Mouse (Mus musculus) kidney, embryonic 16.5 days (tissue): ENCODE results near the gene Alpl. TPM values are rescaled to one million over a fixed set of nuclear protein-coding genes. Genes with fewer than 3 reads are reported as not detected.

Experiments
- ATAC-seq: fragments of 200-750 bp; cut with Nextera tagmentation; 2 replicates; pipeline ENCODE4 v1.8.0; 2017; ENCODE audit warnings: moderate TSS enrichment; ENCODE audit not compliant: low FRiP score, low TSS enrichment
- H3K27ac ChIP-seq: fragments of 300-500 bp; sonication (generic); 2 replicates; pipeline ENCODE4 v1.5.1; 2014; ENCODE audit warnings: low read length
- H3K27me3 ChIP-seq: fragments of 300-500 bp; sonication (generic); 2 replicates; pipeline ENCODE4 v1.6.1; 2014; ENCODE audit warnings: low read length, control low read depth, mixed read lengths; ENCODE audit not compliant: insufficient read depth
- H3K36me3 ChIP-seq: fragments of 300-500 bp; sonication (generic); 2 replicates; pipeline ENCODE4 v1.6.1; 2014; ENCODE audit warnings: low read length, control low read depth, mixed read lengths; ENCODE audit not compliant: insufficient read depth
- H3K4me1 ChIP-seq: fragments of 300-500 bp; sonication (generic); 2 replicates; pipeline ENCODE4 v1.6.1; 2014; ENCODE audit warnings: low read length, control low read depth, mixed read lengths; ENCODE audit not compliant: insufficient read depth
- H3K4me2 ChIP-seq: fragments of 300-500 bp; sonication (generic); replicated peaks from 2 replicates; pipeline ENCODE4 v1.6.1; 2014; ENCODE audit warnings: low read depth, low read length
- H3K4me3 ChIP-seq: fragments of 300-500 bp; sonication (generic); 2 replicates; pipeline ENCODE4 v1.5.1; 2014; ENCODE audit warnings: mild to moderate bottlenecking, low read length
- H3K9ac ChIP-seq: fragments of 300-500 bp; sonication (generic); replicated peaks from 2 replicates; pipeline ENCODE4 v1.6.1; 2014; ENCODE audit warnings: low read length
- H3K9me3 ChIP-seq: fragments of 300-500 bp; sonication (generic); 2 replicates; pipeline ENCODE4 v1.6.1; 2016; ENCODE audit warnings: low read length, control low read depth
- WGBS: fragments of 180-500 bp; shearing (Covaris S2); extraction: QIAGEN DNeasy Blood & Tissue Kit; methylation state at CpG from one replicate; pipeline ENCODE4 v1.1.7; 2014; 5-methylcytosine and 5-hydroxymethylcytosine counted together
- polyA plus RNA-seq: library from polyadenylated mRNA; unstranded; fragments of >200 nt; fragmentation: Nextera tagmentation; extraction: Ambion mirVana; gene quantifications from 2 replicates; pipeline ENCODE4 v1.2.1, GENCODE M21; 2015

The Alpl gene
- polyA plus RNA-seq, 1 experiment from 2014 or later = 19.2 TPM

GRCm38 (mm10) chr4:137699264-137700211, 96.6 kb downstream of the Alpl start:
- Histone ChIP-seq H3K9ac (no peak overlapping the region), H3K27me3 (no peaks in the 10 kb centered on the region), H3K4me1 (peaks cover 24% of the 10 kb centered on the region), H3K9me3 (no peaks in the 10 kb centered on the region), H3K36me3 (no peaks in the 10 kb centered on the region), H3K4me2 (no peak overlapping the region), H3K4me3 (no peak overlapping the region), H3K27ac (peak overlapping the region; percentile 59; the same call in 1 of the 2 replicates)
- 53% methylated on average over 21 of the region's 21 CpGs for WGBS
- no peak for ATAC-seq

DNA sequence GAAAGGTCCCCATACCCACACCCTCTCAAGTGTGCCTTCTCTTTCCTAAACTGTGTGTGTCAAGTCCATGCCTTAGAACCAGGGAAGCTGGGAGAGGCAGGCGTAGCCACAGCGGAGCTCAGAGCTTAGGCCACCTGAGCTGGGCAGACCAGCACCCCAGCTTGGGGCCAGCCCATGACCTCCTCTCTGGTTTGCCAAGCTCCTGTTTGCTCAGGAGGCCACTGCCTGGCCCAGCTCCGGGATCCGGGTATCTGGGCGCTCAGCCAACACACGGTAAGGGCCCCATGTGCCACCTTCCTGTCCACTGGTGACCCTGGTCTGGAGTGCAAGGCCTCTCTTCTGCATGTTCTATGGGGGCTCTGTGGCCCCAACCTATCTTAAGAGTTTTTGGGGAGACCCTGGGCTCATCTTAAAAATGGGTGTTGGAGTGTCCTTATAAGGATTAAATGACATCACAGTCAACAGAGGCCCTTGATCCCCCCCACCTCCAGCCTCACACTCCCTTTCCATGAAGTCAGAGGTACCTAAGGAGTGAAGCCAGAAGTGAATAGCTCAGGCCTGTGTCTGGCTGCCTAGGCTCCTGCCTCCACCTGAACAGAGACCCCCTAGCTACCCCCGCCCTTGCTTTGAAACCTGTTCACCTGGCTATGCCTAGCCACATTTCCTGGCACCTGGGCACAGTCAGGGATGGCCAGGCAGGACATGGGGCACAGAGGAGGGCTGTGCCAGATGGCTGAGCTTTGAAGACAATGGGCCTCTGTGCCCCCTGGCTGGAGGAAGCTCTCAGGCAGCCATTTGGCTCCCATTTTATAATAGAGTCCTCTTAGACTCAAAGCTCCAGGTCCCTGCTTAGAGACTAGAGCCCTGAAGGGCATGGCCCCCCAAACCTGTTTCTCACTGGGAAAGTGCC, 97.9 kb downstream of the Alpl start:
- H3K9ac ChIP-seq = no peak overlapping the region
- H3K36me3 ChIP-seq = no peaks in the 10 kb centered on the region
- peaks cover 24% of the 10 kb centered on the region for H3K4me1 ChIP-seq
- H3K4me2 ChIP-seq = no peak overlapping the region
- H3K27ac ChIP-seq = peak overlapping the region; percentile 75
- ATAC-seq = peak; percentile 58
- no peak overlapping the region for H3K4me3 ChIP-seq
- no peaks in the 10 kb centered on the region for H3K27me3 ChIP-seq
- 67% methylated on average over 7 of the region's 7 CpGs for WGBS
- H3K9me3 ChIP-seq = no peaks in the 10 kb centered on the region

DNA sequence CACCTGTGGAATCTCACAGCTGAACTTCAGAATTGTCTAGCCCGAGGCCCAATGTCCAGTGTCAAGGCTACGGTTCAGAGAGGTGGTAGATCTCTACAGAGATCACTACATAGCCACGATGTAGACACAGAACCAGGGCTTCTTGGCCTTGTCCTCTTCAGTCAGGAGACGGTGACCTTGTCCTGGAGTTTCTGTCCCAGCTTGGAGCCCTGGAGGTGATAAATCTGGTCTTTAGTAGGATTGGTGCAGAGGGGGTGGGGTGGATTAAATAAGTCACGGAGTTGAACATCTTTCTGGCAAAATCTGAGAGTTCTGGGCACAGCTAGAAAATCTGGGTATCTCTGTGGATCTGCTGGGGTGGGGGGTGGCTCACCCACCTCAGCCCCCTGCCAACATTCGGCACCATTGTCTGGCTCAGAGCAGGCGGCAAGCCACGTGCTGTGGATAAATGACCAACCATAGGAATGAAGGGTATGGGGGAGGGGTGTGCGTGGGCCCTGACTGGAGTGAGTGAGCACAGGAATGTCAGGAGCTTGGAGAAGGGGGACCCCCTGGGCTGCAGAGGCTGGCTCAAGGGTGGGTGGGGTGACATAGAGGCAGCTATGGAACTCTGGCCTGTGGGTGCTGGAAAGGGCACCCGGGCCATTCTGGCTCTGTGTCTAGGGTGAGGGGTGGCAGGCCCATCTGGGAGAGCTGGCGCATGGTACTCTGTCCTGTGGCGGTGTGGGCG, 98.9 kb downstream of the Alpl start:
- WGBS = 52% methylated on average over 13 of the region's 13 CpGs
- no peaks in the 10 kb centered on the region for H3K27me3 ChIP-seq
- H3K4me3 ChIP-seq = no peak overlapping the region
- no peak overlapping the region for H3K9ac ChIP-seq
- H3K9me3 ChIP-seq = no peaks in the 10 kb centered on the region
- H3K36me3 ChIP-seq = no peaks in the 10 kb centered on the region
- no peak overlapping the region for H3K4me2 ChIP-seq
- peaks cover 24% of the 10 kb centered on the region for H3K4me1 ChIP-seq
- peak overlapping the region; percentile 75 for H3K27ac ChIP-seq
- ATAC-seq = peak; percentile 74

GRCm38 (mm10) chr4:137695900-137696299, 100.3 kb downstream of the Alpl start:
- no peaks in the 10 kb centered on the region for H3K9me3 ChIP-seq
- 26% methylated on average over 4 of the region's 4 CpGs for WGBS
- no peak overlapping the region for H3K4me3 ChIP-seq
- H3K9ac ChIP-seq = no peak overlapping the region
- H3K4me2 ChIP-seq = no peak overlapping the region
- H3K36me3 ChIP-seq = no peaks in the 10 kb centered on the region
- no peak for ATAC-seq
- 0 out of 2 replicates have a peak overlapping the region, but pooled peaks have one; percentile 17 for H3K27ac ChIP-seq
- H3K27me3 ChIP-seq = no peaks in the 10 kb centered on the region
- peaks cover 24% of the 10 kb centered on the region for H3K4me1 ChIP-seq

- H3K9me3 ChIP-seq = no peaks in the 10 kb centered on the region
- no peak overlapping the region for H3K27ac ChIP-seq
- no peak for ATAC-seq
- H3K4me1 ChIP-seq = peaks cover 24% of the 10 kb centered on the region
- no peak overlapping the region for H3K9ac ChIP-seq
- no peak overlapping the region for H3K4me2 ChIP-seq
- 77% methylated on average over 8 of the region's 8 CpGs for WGBS
- H3K36me3 ChIP-seq = no peaks in the 10 kb centered on the region
- H3K27me3 ChIP-seq = no peaks in the 10 kb centered on the region
- no peak overlapping the region for H3K4me3 ChIP-seq
Measured at GRCm38 (mm10) chr4:137695300-137695699, 100.9 kb downstream of the Alpl start.

DNA sequence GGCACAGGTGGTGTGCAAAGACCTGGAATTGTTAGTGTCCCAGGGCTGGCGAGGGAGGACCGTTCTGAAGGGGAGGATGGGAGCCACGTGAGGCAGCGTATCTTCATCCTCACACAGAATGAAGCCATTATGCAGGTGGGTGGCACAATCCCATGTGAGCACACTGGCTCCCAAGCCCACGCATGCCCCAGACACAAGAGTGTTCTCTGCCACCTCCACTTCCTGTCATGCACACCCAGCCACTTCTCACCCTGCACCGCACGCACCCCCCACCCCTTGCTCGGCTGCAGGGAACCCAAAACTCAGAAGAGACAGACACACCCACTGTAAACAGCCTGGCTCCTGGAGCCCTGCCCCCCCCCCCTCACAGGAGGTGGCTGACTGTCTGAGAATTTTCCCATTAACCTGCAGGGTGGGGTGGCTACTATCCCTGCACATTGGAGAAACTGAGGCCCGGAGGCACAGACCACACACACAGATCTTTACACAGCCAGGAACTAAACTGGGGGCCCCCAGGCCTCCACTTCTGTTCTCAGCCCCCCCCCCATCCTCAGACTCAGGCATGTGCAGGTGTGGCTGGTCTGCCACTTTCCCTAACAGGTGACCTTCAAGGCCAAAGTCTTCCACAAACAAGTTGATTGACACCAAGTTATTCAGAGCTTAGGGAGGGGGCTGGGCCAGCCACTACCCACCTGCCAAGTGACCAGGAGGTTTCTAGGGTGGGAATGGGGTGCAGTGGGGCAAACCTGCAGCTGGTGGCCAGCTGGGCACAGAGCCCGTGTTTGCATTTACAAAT, 103.9 kb downstream of the Alpl start:
- WGBS = 77% methylated on average over 10 of the region's 10 CpGs
- Histone ChIP-seq H3K4me1 (peaks cover 8% of the 10 kb centered on the region), H3K27me3 (no peaks in the 10 kb centered on the region), H3K9ac (no peak overlapping the region), H3K9me3 (no peaks in the 10 kb centered on the region), H3K4me2 (no peak overlapping the region), H3K36me3 (no peaks in the 10 kb centered on the region), H3K4me3 (no peak overlapping the region), H3K27ac (no peak overlapping the region)
- no peak for ATAC-seq

Other genes with a start within 250 kb of the Alpl start
- gene Ldlrad2, start 221.8 kb downstream of the Alpl start, polyA plus RNA-seq = not detected in 2 replicates
- gene Usp48, start 202.6 kb downstream of the Alpl start, polyA plus RNA-seq = 62.9 and 69.8 TPM in 2 replicates
- 22.0 and 31.7 TPM in 2 replicates for gene Rap1gap, start 131.7 kb downstream of the Alpl start, polyA plus RNA-seq
- 55.5 and 72.3 TPM in 2 replicates for gene Ece1, start 65.9 kb upstream of the Alpl start, polyA plus RNA-seq
- 32.9 and 39.3 TPM in 2 replicates for gene Eif4g3, start 196.6 kb upstream of the Alpl start, polyA plus RNA-seq